Mouse (Mus musculus) hindbrain, embryonic 15.5 days (tissue): Measurements from ENCODE around the gene Pir. TPM values are rescaled to one million over a fixed set of nuclear protein-coding genes. Genes with fewer than 3 reads are reported as not detected.

Source experiments
- ATAC-seq: fragments of 200-750 bp; cut with Nextera tagmentation; 2 replicates; pipeline ENCODE4 v1.8.0; 2017; ENCODE audit warnings: low read depth, moderate number of reproducible peaks, moderate TSS enrichment; ENCODE audit not compliant: low FRiP score
- H3K27ac ChIP-seq: fragments of 300-500 bp; sonication (generic); replicated peaks from 2 replicates; pipeline ENCODE4 v1.5.1; 2015; ENCODE audit warnings: mild to moderate bottlenecking, inconsistent platforms
- H3K27me3 ChIP-seq: fragments of 300-500 bp; sonication (generic); 2 replicates; pipeline ENCODE4 v1.6.1; 2015; ENCODE audit warnings: control low read depth, inconsistent platforms
- H3K36me3 ChIP-seq: fragments of 300-500 bp; sonication (generic); 2 replicates; pipeline ENCODE4 v1.6.1; 2015; ENCODE audit warnings: control low read depth, inconsistent platforms
- H3K4me1 ChIP-seq: fragments of 300-500 bp; sonication (generic); replicated peaks from 2 replicates; pipeline ENCODE4 v1.6.1; 2015; ENCODE audit warnings: control low read depth, inconsistent platforms
- H3K4me2 ChIP-seq: fragments of 300-500 bp; sonication (generic); 2 replicates; pipeline ENCODE4 v1.6.1; 2015; ENCODE audit warnings: moderate library complexity, mild to moderate bottlenecking, inconsistent platforms
- H3K4me3 ChIP-seq: fragments of 300-500 bp; sonication (generic); 2 replicates; pipeline ENCODE4 v1.5.1; 2015; ENCODE audit warnings: mild to moderate bottlenecking, inconsistent platforms
- H3K9ac ChIP-seq: fragments of 300-500 bp; sonication (generic); 2 replicates; pipeline ENCODE4 v1.6.1; 2015; ENCODE audit warnings: inconsistent platforms
- H3K9me3 ChIP-seq: fragments of 300-500 bp; sonication (generic); 2 replicates; pipeline ENCODE4 v1.6.1; 2016; ENCODE audit warnings: control low read depth, inconsistent platforms
- WGBS: fragments of 180-500 bp; shearing (Covaris S2); methylation state at CpG from one replicate; pipeline ENCODE4 v1.1.7; 2015; 5-methylcytosine and 5-hydroxymethylcytosine counted together
- polyA plus RNA-seq: library from polyadenylated mRNA; unstranded; fragments of >200 nt; fragmentation: Nextera tagmentation; extraction: Ambion mirVana; gene quantifications from 2 replicates; pipeline ENCODE4 v1.2.1, GENCODE M21; 2015

Pir gene
- 3.6 TPM in 2 replicates for polyA plus RNA-seq

- H3K4me1 ChIP-seq = no peaks in the 10 kb centered on the region
- no peaks in the 10 kb centered on the region for H3K9me3 ChIP-seq
- peak within 1 kb of the TSS; percentile 37 for H3K4me3 ChIP-seq
- H3K9ac ChIP-seq = peak within 1 kb of the TSS; percentile 33; the same call in 1 of the 2 replicates
- peak; percentile 87 for ATAC-seq
- H3K36me3 ChIP-seq = no peaks in the 10 kb centered on the region
- no peak within 1 kb of the TSS for H3K27ac ChIP-seq
- 28% methylated on average over 20 of the region's 20 CpGs for WGBS
- H3K27me3 ChIP-seq = 0 out of 2 replicates have a peak, but pooled peaks cover 5% of the 10 kb centered on the region
- H3K4me2 ChIP-seq = peak within 1 kb of the TSS; percentile 59
Measured at GRCm38 (mm10) chrX:164269285-164269761, at the start of gene Pir. Pir (plus strand) TSS chrX:164269371.

- H3K4me2 ChIP-seq = no peak overlapping the region
- H3K4me3 ChIP-seq = no peak overlapping the region
- no peaks in the 10 kb centered on the region for H3K9me3 ChIP-seq
- no peaks in the 10 kb centered on the region for H3K4me1 ChIP-seq
- no peak overlapping the region for H3K9ac ChIP-seq
- no peak overlapping the region for H3K27ac ChIP-seq
- no peaks in the 10 kb centered on the region for H3K27me3 ChIP-seq
- ATAC-seq = no peak
- WGBS = 70% methylated on average over 2 of the region's 2 CpGs
- H3K36me3 ChIP-seq = no peaks in the 10 kb centered on the region
Measured at GRCm38 (mm10) chrX:164221989-164222388, 47.2 kb upstream of the Pir start.

DNA sequence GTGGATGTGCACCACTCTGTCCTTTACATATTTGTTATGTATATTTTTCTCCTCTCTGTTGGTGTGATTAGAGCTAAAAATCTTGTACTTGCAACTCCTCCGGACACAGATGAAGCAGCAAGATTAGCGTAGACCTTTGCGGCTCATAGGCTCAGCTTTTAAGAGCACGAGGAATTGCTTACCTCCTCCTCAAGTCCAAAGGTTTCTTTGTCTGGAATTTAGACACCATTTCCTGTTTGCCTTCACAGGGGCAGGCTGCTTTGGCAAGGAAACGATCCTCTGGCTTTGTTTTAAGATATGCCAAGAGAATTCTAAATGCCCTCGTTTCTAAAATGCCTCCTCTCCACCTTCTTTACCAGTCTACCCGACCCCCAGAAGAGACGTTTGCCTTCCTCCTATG is 35.8 kb upstream of the Pir start:
- no peak overlapping the region for H3K4me3 ChIP-seq
- no peaks in the 10 kb centered on the region for H3K36me3 ChIP-seq
- H3K27ac ChIP-seq = no peak overlapping the region
- H3K4me1 ChIP-seq = no peaks in the 10 kb centered on the region
- H3K4me2 ChIP-seq = no peak overlapping the region
- no peaks in the 10 kb centered on the region for H3K9me3 ChIP-seq
- H3K9ac ChIP-seq = no peak overlapping the region
- no peak for ATAC-seq
- no peaks in the 10 kb centered on the region for H3K27me3 ChIP-seq
- WGBS = 68% methylated on average over 8 of the region's 8 CpGs

- Histone ChIP-seq H3K9me3 (no peaks in the 10 kb centered on the region), H3K4me1 (no peaks in the 10 kb centered on the region), H3K4me2 (no peak overlapping the region), H3K36me3 (no peaks in the 10 kb centered on the region), H3K27ac (no peak overlapping the region), H3K27me3 (0 out of 2 replicates have a peak, but pooled peaks cover 3% of the 10 kb centered on the region), H3K9ac (no peak overlapping the region), H3K4me3 (no peak overlapping the region)
- ATAC-seq = no peak
- 20% methylated on average over 5 of the region's 5 CpGs for WGBS
Measured at GRCm38 (mm10) chrX:164245714-164246113, 23.5 kb upstream of the Pir start.

DNA sequence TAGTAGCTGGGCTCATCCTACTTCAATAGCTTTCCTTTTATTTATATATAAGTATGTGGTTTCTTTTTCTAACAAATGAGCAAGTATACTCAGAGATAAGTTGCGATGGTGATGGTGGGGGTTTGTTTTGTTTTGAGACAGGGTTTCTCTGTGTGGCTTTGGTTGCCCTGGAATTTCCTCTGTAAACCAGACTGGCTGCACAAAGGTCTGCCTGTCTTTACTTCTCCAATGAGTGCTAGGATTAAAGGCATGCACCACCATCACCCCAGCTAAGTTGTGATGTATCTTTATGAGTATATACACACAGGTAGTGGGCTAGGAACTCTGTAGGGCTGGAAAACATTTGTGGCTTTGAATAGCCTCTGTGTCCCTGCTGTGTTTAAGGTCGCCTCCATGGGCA is 22.4 kb upstream of the Pir start:
- 64% methylated on average over 2 of the region's 2 CpGs for WGBS
- no peaks in the 10 kb centered on the region for H3K9me3 ChIP-seq
- H3K27ac ChIP-seq = no peak overlapping the region
- no peaks in the 10 kb centered on the region for H3K36me3 ChIP-seq
- H3K9ac ChIP-seq = no peak overlapping the region
- H3K4me2 ChIP-seq = no peak overlapping the region
- no peak for ATAC-seq
- H3K27me3 ChIP-seq = 0 out of 2 replicates have a peak, but pooled peaks cover 3% of the 10 kb centered on the region
- no peak overlapping the region for H3K4me3 ChIP-seq
- no peaks in the 10 kb centered on the region for H3K4me1 ChIP-seq

GRCm38 (mm10) chrX:164256527-164256926 is 12.6 kb upstream of the Pir start:
- WGBS = 87% methylated on average over 3 of the region's 3 CpGs
- Histone ChIP-seq H3K27me3 (no peaks in the 10 kb centered on the region), H3K27ac (no peak overlapping the region), H3K4me2 (no peak overlapping the region), H3K36me3 (no peaks in the 10 kb centered on the region), H3K4me3 (no peak overlapping the region), H3K4me1 (no peaks in the 10 kb centered on the region), H3K9me3 (no peaks in the 10 kb centered on the region), H3K9ac (no peak overlapping the region)
- ATAC-seq = no peak

GRCm38 (mm10) chrX:164258057-164258456 is 11.1 kb upstream of the Pir start, which contains the start of gene Bmx:
Bmx (minus strand) TSS chrX:164258193.
- no peak for ATAC-seq
- H3K36me3 ChIP-seq = no peaks in the 10 kb centered on the region
- H3K4me3 ChIP-seq = no peak within 1 kb of the TSS
- no peaks in the 10 kb centered on the region for H3K9me3 ChIP-seq
- no peak within 1 kb of the TSS for H3K4me2 ChIP-seq
- H3K4me1 ChIP-seq = no peaks in the 10 kb centered on the region
- H3K27ac ChIP-seq = no peak within 1 kb of the TSS
- H3K27me3 ChIP-seq = no peaks in the 10 kb centered on the region
- no peak within 1 kb of the TSS for H3K9ac ChIP-seq
- 69% methylated on average over 8 of the region's 8 CpGs for WGBS

DNA sequence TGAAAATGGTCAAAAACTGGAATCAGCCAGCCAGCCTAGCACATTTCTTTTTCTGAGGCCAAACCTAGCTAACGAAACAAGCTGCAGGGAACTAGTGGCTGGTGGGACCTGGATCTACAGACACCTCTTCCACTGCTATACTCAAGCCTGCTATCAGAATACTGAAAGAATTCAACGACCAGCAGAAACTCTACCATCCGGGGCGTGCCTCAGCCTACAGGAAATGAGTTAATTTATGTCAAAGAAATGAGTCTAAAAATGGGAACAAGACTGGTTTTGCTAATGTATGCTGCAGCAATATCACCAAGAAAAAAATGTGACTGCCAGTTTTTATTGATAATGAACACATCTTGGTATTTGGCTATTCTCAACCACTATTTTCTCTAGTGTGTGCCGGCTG is 10.5 kb upstream of the Pir start:
- Histone ChIP-seq H3K4me3 (no peak overlapping the region), H3K9me3 (no peaks in the 10 kb centered on the region), H3K27ac (no peak overlapping the region), H3K36me3 (no peaks in the 10 kb centered on the region), H3K27me3 (no peaks in the 10 kb centered on the region), H3K4me1 (no peaks in the 10 kb centered on the region), H3K4me2 (no peak overlapping the region), H3K9ac (no peak overlapping the region)
- WGBS = 82% methylated on average over 5 of the region's 5 CpGs
- ATAC-seq = no peak

DNA sequence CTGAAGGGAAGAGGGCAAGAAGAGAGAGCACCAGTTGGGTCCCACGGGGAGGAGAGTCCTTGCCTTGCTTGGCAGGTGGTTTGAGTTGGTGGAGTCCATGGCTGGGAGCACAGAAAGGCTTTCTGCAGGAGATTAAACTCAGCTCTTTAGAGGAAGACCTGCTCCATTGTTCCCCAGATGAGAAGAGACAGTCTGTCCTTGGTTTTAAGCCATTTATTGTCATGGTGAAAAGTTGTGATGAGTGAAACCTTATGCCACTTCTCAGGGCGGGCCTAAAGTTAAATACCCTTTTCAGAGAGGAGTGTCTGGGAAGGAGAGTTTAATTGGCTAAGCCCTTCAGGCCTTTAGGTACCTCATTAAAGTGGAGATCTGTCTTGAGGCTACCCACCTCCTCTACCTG is 6.9 kb upstream of the Pir start:
- Histone ChIP-seq H3K9me3 (no peaks in the 10 kb centered on the region), H3K9ac (no peak overlapping the region), H3K4me3 (no peak overlapping the region), H3K27ac (no peak overlapping the region), H3K36me3 (no peaks in the 10 kb centered on the region), H3K4me2 (no peak overlapping the region), H3K4me1 (no peaks in the 10 kb centered on the region), H3K27me3 (0 out of 2 replicates have a peak, but pooled peaks cover 2% of the 10 kb centered on the region)
- no peak for ATAC-seq
- WGBS = 77% methylated on average over 2 of the region's 2 CpGs

- WGBS = 48% methylated on average over 1 of the region's 1 CpGs
- H3K9me3 ChIP-seq = no peaks in the 10 kb centered on the region
- no peak overlapping the region for H3K9ac ChIP-seq
- no peak overlapping the region for H3K4me2 ChIP-seq
- H3K36me3 ChIP-seq = no peaks in the 10 kb centered on the region
- no peak for ATAC-seq
- no peaks in the 10 kb centered on the region for H3K4me1 ChIP-seq
- 0 out of 2 replicates have a peak, but pooled peaks cover 5% of the 10 kb centered on the region for H3K27me3 ChIP-seq
- H3K27ac ChIP-seq = no peak overlapping the region
- no peak overlapping the region for H3K4me3 ChIP-seq
Measured at GRCm38 (mm10) chrX:164264861-164265260, 4.3 kb upstream of the Pir start.

GRCm38 (mm10) chrX:164270603-164271002 is 1.4 kb downstream of the Pir start:
- H3K27ac ChIP-seq = no peak overlapping the region
- ATAC-seq = no peak

GRCm38 (mm10) chrX:164275536-164275935 is 6.4 kb downstream of the Pir start:
- Histone ChIP-seq H3K4me3 (no peak overlapping the region), H3K9me3 (no peaks in the 10 kb centered on the region), H3K27ac (no peak overlapping the region), H3K4me2 (no peak overlapping the region), H3K27me3 (no peaks in the 10 kb centered on the region), H3K9ac (no peak overlapping the region), H3K4me1 (no peaks in the 10 kb centered on the region), H3K36me3 (no peaks in the 10 kb centered on the region)
- no peak for ATAC-seq
- WGBS = 64% methylated on average over 3 of the region's 3 CpGs

More at GRCm38 (mm10) chrX:164270603-164271002, 1.4 kb downstream of the Pir start:
- Histone ChIP-seq H3K4me3 (no peak overlapping the region), H3K36me3 (no peaks in the 10 kb centered on the region), H3K27me3 (0 out of 2 replicates have a peak, but pooled peaks cover 5% of the 10 kb centered on the region), H3K4me1 (no peaks in the 10 kb centered on the region), H3K4me2 (no peak overlapping the region), H3K9ac (no peak overlapping the region), H3K9me3 (no peaks in the 10 kb centered on the region)
- WGBS = 83% methylated on average over 3 of the region's 3 CpGs
